Mouse (Mus musculus): ENCODE results near the gene Taok1. TPM values are rescaled to one million over a fixed set of nuclear protein-coding genes. Genes with fewer than 3 reads are reported as not detected.

The Taok1 gene
- polyA plus RNA-seq, 1 experiment from 2014 or later, result 10.1 TPM

DNA sequence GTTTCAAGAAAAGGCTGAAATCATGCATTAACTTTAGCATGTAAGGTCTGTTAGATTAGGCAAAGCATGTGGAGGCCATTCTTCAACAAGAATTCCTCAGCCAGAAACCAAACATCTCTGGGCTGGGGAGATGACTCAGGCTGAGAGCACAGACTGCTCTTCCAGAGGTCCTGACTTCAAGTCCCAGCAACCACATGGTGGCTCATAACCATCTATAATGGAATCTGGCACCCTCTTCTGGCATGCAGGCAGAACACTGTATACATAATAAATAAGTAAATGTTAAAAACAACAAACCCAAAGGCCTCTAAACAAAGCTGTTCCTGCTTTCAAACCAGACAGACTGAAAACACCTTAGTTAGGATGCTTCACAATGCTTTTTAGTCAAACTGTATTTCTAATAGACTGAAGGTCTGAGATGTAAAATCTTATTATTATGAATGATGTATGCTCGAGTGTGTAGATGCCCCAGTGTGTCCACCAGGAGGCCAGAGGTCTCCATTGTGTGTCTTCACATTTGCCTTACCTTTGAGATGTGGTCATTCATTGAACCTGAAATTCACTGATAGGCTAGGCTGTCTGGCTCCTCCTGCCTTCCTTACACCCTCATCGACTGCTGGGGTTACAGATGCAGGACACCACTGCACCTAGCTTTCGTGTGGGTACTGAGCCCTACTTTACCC, 81.7 kb downstream of the Taok1 start:
- peaks cover 2% of the 10 kb centered on the region; the same call in 1 of the 2 replicates for H3K36me3 ChIP-seq (ENCODE audit: control insufficient read depth, insufficient read depth)
- no peak overlapping the region for H3K9ac ChIP-seq (ENCODE audit: low read length)
- H3K4me3 ChIP-seq (ENCODE audit: low read length), result no peak overlapping the region
- 72% methylated on average over 3 of the region's 3 CpGs for WGBS
- no peak for ATAC-seq (replicated peaks; ENCODE audit: extremely low read depth, insufficient read depth, low FRiP score)
- H3K27ac ChIP-seq (ENCODE audit: low read length), result no peak overlapping the region
- H3K4me1 ChIP-seq (ENCODE audit: control insufficient read depth, insufficient read depth, low read length), result no peaks in the 10 kb centered on the region
- no peaks in the 10 kb centered on the region for H3K27me3 ChIP-seq (ENCODE audit: control insufficient read depth, insufficient read depth, low read length)
- H3K4me2 ChIP-seq (ENCODE audit: low read depth, low read length), result no peak overlapping the region
- 0 out of 2 replicates have a peak, but pooled peaks cover 3% of the 10 kb centered on the region for H3K9me3 ChIP-seq (replicated peaks; ENCODE audit: control insufficient read depth, low read length)

- H3K36me3 ChIP-seq (ENCODE audit: control insufficient read depth, insufficient read depth), result no peaks in the 10 kb centered on the region
- H3K9me3 ChIP-seq (replicated peaks; ENCODE audit: control insufficient read depth, low read length), result 0 out of 2 replicates have a peak, but pooled peaks cover 2% of the 10 kb centered on the region
- peaks cover 4% of the 10 kb centered on the region; the same call in 1 of the 2 replicates for H3K27me3 ChIP-seq (ENCODE audit: control insufficient read depth, insufficient read depth, low read length)
- WGBS, result 50% methylated on average over 5 of the region's 5 CpGs
- no peak overlapping the region for H3K9ac ChIP-seq (ENCODE audit: low read length)
- no peak overlapping the region for H3K27ac ChIP-seq (ENCODE audit: low read length)
- no peak overlapping the region for H3K4me3 ChIP-seq (ENCODE audit: low read length)
- H3K4me2 ChIP-seq (ENCODE audit: low read depth, low read length), result no peak overlapping the region
- no peak for ATAC-seq (replicated peaks; ENCODE audit: extremely low read depth, insufficient read depth, low FRiP score)
- H3K4me1 ChIP-seq (ENCODE audit: control insufficient read depth, insufficient read depth, low read length), result peaks cover 2% of the 10 kb centered on the region; the same call in 1 of the 2 replicates
These were observed 86.8 kb downstream of the Taok1 start for GRCm38 (mm10) chr11:77520601-77521529.

- 45% methylated on average over 5 of the region's 5 CpGs for WGBS
- no peak within 1 kb of the TSS for H3K4me3 ChIP-seq (ENCODE audit: low read length)
- peak within 1 kb of the TSS; percentile 59 for H3K27ac ChIP-seq (ENCODE audit: low read length)
- peak within 1 kb of the TSS; percentile 10; the same call in 1 of the 2 replicates for H3K4me2 ChIP-seq (ENCODE audit: low read depth, low read length)
- H3K4me1 ChIP-seq (ENCODE audit: control insufficient read depth, insufficient read depth, low read length), result peaks cover 13% of the 10 kb centered on the region
- no peaks in the 10 kb centered on the region for H3K9me3 ChIP-seq (replicated peaks; ENCODE audit: control insufficient read depth, low read length)
- H3K27me3 ChIP-seq (ENCODE audit: control insufficient read depth, insufficient read depth, low read length), result peaks cover 4% of the 10 kb centered on the region; the same call in 1 of the 2 replicates
- no peak for ATAC-seq (replicated peaks; ENCODE audit: extremely low read depth, insufficient read depth, low FRiP score)
- no peak within 1 kb of the TSS; the same call in 1 of the 2 replicates for H3K9ac ChIP-seq (ENCODE audit: low read length)
- no peaks in the 10 kb centered on the region for H3K36me3 ChIP-seq (ENCODE audit: control insufficient read depth, insufficient read depth)
These were observed 88.6 kb downstream of the Taok1 start, which contains the start of gene Gm10392 for GRCm38 (mm10) chr11:77519043-77519442. TSS of gene Gm10392 (minus strand) at chr11:77519198.

- no peak for ATAC-seq (replicated peaks; ENCODE audit: extremely low read depth, insufficient read depth, low FRiP score)
- no peaks in the 10 kb centered on the region for H3K9me3 ChIP-seq (replicated peaks; ENCODE audit: control insufficient read depth, low read length)
- peaks cover 4% of the 10 kb centered on the region; the same call in 1 of the 2 replicates for H3K27me3 ChIP-seq (ENCODE audit: control insufficient read depth, insufficient read depth, low read length)
- H3K4me1 ChIP-seq (ENCODE audit: control insufficient read depth, insufficient read depth, low read length), result peaks cover 18% of the 10 kb centered on the region
- peak overlapping the region; percentile 10; the same call in 1 of the 2 replicates for H3K4me2 ChIP-seq (ENCODE audit: low read depth, low read length)
- H3K27ac ChIP-seq (ENCODE audit: low read length), result peak overlapping the region; percentile 59; the same call in 1 of the 2 replicates
- H3K4me3 ChIP-seq (ENCODE audit: low read length), result no peak overlapping the region
- no peaks in the 10 kb centered on the region for H3K36me3 ChIP-seq (ENCODE audit: control insufficient read depth, insufficient read depth)
- H3K9ac ChIP-seq (ENCODE audit: low read length), result no peak overlapping the region
- 77% methylated on average over 27 of the region's 27 CpGs for whole genome bisulfite sequencing
These were observed 89.4 kb downstream of the Taok1 start for GRCm38 (mm10) chr11:77518051-77518798.

GRCm38 (mm10) chr11:77516553-77517425, 90.8 kb downstream of the Taok1 start:
- no peak for ATAC-seq (replicated peaks; ENCODE audit: extremely low read depth, insufficient read depth, low FRiP score)
- Histone ChIP-seq H3K9me3 (replicated peaks; ENCODE audit: control insufficient read depth, low read length) (no peaks in the 10 kb centered on the region), H3K9ac (ENCODE audit: low read length) (no peak overlapping the region), H3K4me3 (ENCODE audit: low read length) (no peak overlapping the region), H3K4me1 (ENCODE audit: control insufficient read depth, insufficient read depth, low read length) (peaks cover 25% of the 10 kb centered on the region), H3K4me2 (ENCODE audit: low read depth, low read length) (peak overlapping the region; percentile 23), H3K27me3 (ENCODE audit: control insufficient read depth, insufficient read depth, low read length) (peaks cover 4% of the 10 kb centered on the region; the same call in 1 of the 2 replicates), H3K36me3 (ENCODE audit: control insufficient read depth, insufficient read depth) (no peaks in the 10 kb centered on the region), H3K27ac (ENCODE audit: low read length) (no peak overlapping the region)
- 82% methylated on average over 5 of the region's 5 CpGs for WGBS

GRCm38 (mm10) chr11:77515637-77516552, 91.7 kb downstream of the Taok1 start, which contains the start of gene Trp53i13:
TSS of gene Trp53i13 (minus strand) at chr11:77515980.
- Histone ChIP-seq H3K27ac (ENCODE audit: low read length) (peak within 1 kb of the TSS; percentile 58), H3K36me3 (ENCODE audit: control insufficient read depth, insufficient read depth) (no peaks in the 10 kb centered on the region), H3K4me3 (ENCODE audit: low read length) (peak within 1 kb of the TSS; percentile 74), H3K4me1 (ENCODE audit: control insufficient read depth, insufficient read depth, low read length) (peaks cover 25% of the 10 kb centered on the region), H3K4me2 (ENCODE audit: low read depth, low read length) (peak within 1 kb of the TSS; percentile 98), H3K9me3 (replicated peaks; ENCODE audit: control insufficient read depth, low read length) (no peaks in the 10 kb centered on the region), H3K27me3 (ENCODE audit: control insufficient read depth, insufficient read depth, low read length) (peaks cover 4% of the 10 kb centered on the region; the same call in 1 of the 2 replicates), H3K9ac (ENCODE audit: low read length) (peak within 1 kb of the TSS; percentile 75)
- WGBS, result 13% methylated on average over 39 of the region's 39 CpGs
- ATAC-seq (replicated peaks; ENCODE audit: extremely low read depth, insufficient read depth, low FRiP score), result no peak

GRCm38 (mm10) chr11:77514832-77515636, 92.6 kb downstream of the Taok1 start, which contains the start of gene Abhd15:
TSS of gene Abhd15 (plus strand) at chr11:77515121.
- peaks cover 4% of the 10 kb centered on the region; the same call in 1 of the 2 replicates for H3K27me3 ChIP-seq (ENCODE audit: control insufficient read depth, insufficient read depth, low read length)
- H3K36me3 ChIP-seq (ENCODE audit: control insufficient read depth, insufficient read depth), result no peaks in the 10 kb centered on the region
- ATAC-seq (replicated peaks; ENCODE audit: extremely low read depth, insufficient read depth, low FRiP score), result peak; percentile 44
- peak within 1 kb of the TSS; percentile 58 for H3K27ac ChIP-seq (ENCODE audit: low read length)
- peak within 1 kb of the TSS; percentile 74 for H3K4me3 ChIP-seq (ENCODE audit: low read length)
- under 1% methylated on average over 72 of the region's 72 CpGs for WGBS
- H3K9me3 ChIP-seq (replicated peaks; ENCODE audit: control insufficient read depth, low read length), result no peaks in the 10 kb centered on the region
- peak within 1 kb of the TSS; percentile 98 for H3K4me2 ChIP-seq (ENCODE audit: low read depth, low read length)
- H3K4me1 ChIP-seq (ENCODE audit: control insufficient read depth, insufficient read depth, low read length), result peaks cover 25% of the 10 kb centered on the region
- peak within 1 kb of the TSS; percentile 78 for H3K9ac ChIP-seq (ENCODE audit: low read length)
